Mouse (Mus musculus) liver, adult 2 months (tissue): Measurements from ENCODE around the gene Tpm4. TPM values are rescaled to one million over a fixed set of nuclear protein-coding genes. Genes with fewer than 3 reads are reported as not detected.

Source experiments
- DNase-seq: peaks from one replicate; pipeline ENCODE4 v3.0.0-alpha.2; 2011; ENCODE audit warnings: low read depth, low spot score; ENCODE audit errors: extremely low read depth
- H3K27ac ChIP-seq: fragments of 200-500 bp; replicated peaks from 2 replicates; pipeline ENCODE4 v1.5.1; 2012; ENCODE audit warnings: low read depth, mild to moderate bottlenecking, control low read depth, inconsistent platforms, low read length; ENCODE audit not compliant: insufficient read depth
- H3K27me3 ChIP-seq: fragments of 200-500 bp; 2 replicates; pipeline ENCODE4 v1.6.1; 2012; ENCODE audit warnings: mild to moderate bottlenecking, moderate library complexity, low read length, inconsistent platforms; ENCODE audit not compliant: control insufficient read depth, insufficient read depth
- H3K36me3 ChIP-seq: fragments of 200-500 bp; 2 replicates; pipeline ENCODE4 v1.6.1; 2012; ENCODE audit warnings: low read length, inconsistent platforms; ENCODE audit not compliant: control insufficient read depth, insufficient read depth
- H3K4me1 ChIP-seq: fragments of 200-500 bp; 2 replicates; pipeline ENCODE4 v1.6.1; 2011; ENCODE audit warnings: low read length; ENCODE audit not compliant: control insufficient read depth, insufficient read depth
- H3K4me3 ChIP-seq: fragments of 200-500 bp; 2 replicates; pipeline ENCODE4 v1.5.1; 2011; ENCODE audit warnings: low read depth, mild to moderate bottlenecking, control low read depth, low read length, moderate library complexity; ENCODE audit not compliant: insufficient read depth
- H3K79me2 ChIP-seq: fragments of 200-500 bp; 2 replicates; pipeline ENCODE4 v1.6.1; 2012; ENCODE audit warnings: inconsistent platforms, mild to moderate bottlenecking, low read length, moderate library complexity; ENCODE audit not compliant: control insufficient read depth, insufficient read depth
- H3K9ac ChIP-seq: fragments of 200-500 bp; 2 replicates; pipeline ENCODE4 v1.6.1; 2012; ENCODE audit warnings: low read depth, mild to moderate bottlenecking, control low read depth, inconsistent platforms, low read length
- CTCF ChIP-seq: fragments of 200-500 bp; IDR thresholded peaks from 2 replicates; pipeline ENCODE4 v1.5.1; 2011; ENCODE audit warnings: low read depth, low read length, control low read depth
- POLR2A ChIP-seq: fragments of 200-500 bp; IDR thresholded peaks from 2 replicates; pipeline ENCODE4 v1.6.1; 2011; ENCODE audit warnings: low read length, control low read depth; ENCODE audit not compliant: insufficient read depth; ENCODE audit errors: extremely low read depth
- WGBS: fragments of 180-500 bp; shearing (Covaris S2); methylation state at CpG from one replicate; pipeline ENCODE4 v1.1.7; 2018; 5-methylcytosine and 5-hydroxymethylcytosine counted together
- polyA plus RNA-seq: library from polyadenylated mRNA; depleted of rRNA; stranded (reverse); fragments of >200 nt; gene quantifications from 2 replicates; pipeline ENCODE4 v1.2.3, GENCODE M21; 2012; rRNA removed
- total RNA-seq: library from RNA; depleted of rRNA; stranded (reverse); fragments of >200 nt; gene quantifications from 2 replicates; pipeline ENCODE4 v1.2.3, GENCODE M21; 2014; rRNA removed

The Tpm4 gene
- total and polyA plus RNA-seq, 2 experiments = 10.1 to 23.8 TPM

- H3K27ac ChIP-seq = no peak within 1 kb of the TSS
- H3K27me3 ChIP-seq = no peaks in the 10 kb centered on the region
- no peaks in the 10 kb centered on the region for H3K4me1 ChIP-seq
- TF ChIP-seq POLR2A = no peak
- H3K4me3 ChIP-seq = peak within 1 kb of the TSS; percentile 21; the same call in 1 of the 2 replicates
- 66% methylated on average over 12 of the region's 12 CpGs for whole genome bisulfite sequencing
- H3K36me3 ChIP-seq = no peaks in the 10 kb centered on the region
- no peaks in the 10 kb centered on the region for H3K79me2 ChIP-seq
- no peak within 1 kb of the TSS for H3K9ac ChIP-seq
- no peak for DNase-seq
Observed at GRCm38 (mm10) chr8:72189417-72190214, 54.8 kb downstream of the Tpm4 start, which contains the start of gene Hsh2d. Hsh2d (plus strand) TSS chr8:72189638.

DNA sequence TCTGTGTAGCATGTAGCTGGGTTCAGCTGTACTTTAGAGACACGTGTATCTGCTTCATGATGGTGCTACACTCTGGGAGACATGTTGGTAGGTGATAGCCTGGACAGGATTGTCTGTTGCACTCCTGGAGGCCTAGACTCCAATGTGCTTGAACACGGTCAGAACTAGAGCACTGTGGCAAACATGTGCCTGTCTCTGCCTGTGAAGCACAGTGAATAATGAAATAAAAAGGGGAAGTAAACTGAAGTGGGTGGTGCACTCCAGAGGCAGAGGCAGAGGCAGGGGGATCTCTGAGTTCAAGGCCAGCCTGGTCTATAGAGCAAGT lies 55.4 kb downstream of the Tpm4 start:
- no peak for TF ChIP-seq POLR2A
- no peak for TF ChIP-seq CTCF
- no peak overlapping the region for H3K27ac ChIP-seq
- H3K4me1 ChIP-seq = no peaks in the 10 kb centered on the region
- WGBS = 83% methylated on average over 2 of the region's 2 CpGs
- no peaks in the 10 kb centered on the region for H3K36me3 ChIP-seq
- H3K79me2 ChIP-seq = no peaks in the 10 kb centered on the region
- DNase-seq = no peak
- H3K27me3 ChIP-seq = no peaks in the 10 kb centered on the region
- no peak overlapping the region for H3K4me3 ChIP-seq
- H3K9ac ChIP-seq = no peak overlapping the region

DNA sequence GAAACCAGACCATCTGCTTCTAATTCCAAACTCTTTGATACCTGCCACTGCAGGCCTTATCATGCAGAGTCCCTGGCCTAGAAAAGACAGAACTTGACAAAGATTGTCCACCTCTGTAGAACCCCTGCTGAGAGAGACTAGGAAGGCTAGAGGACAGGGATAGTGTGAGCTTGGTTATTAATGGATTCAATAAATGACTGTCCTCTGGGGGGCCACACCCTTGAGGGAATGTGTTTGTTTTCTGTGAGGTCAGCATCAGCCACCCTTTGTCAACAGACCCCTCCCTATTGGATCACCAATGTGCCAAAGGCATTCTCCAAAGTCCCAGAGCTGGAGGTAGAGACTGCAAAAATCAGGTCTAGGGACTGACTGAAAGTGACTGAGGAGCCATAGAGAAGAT lies 57.3 kb downstream of the Tpm4 start:
- no peak for DNase-seq
- Histone ChIP-seq H3K9ac (no peak overlapping the region), H3K27me3 (no peaks in the 10 kb centered on the region), H3K4me3 (no peak overlapping the region), H3K36me3 (no peaks in the 10 kb centered on the region), H3K4me1 (no peaks in the 10 kb centered on the region), H3K79me2 (no peaks in the 10 kb centered on the region), H3K27ac (no peak overlapping the region)
- TF ChIP-seq POLR2A (no peak), CTCF (no peak)

DNA sequence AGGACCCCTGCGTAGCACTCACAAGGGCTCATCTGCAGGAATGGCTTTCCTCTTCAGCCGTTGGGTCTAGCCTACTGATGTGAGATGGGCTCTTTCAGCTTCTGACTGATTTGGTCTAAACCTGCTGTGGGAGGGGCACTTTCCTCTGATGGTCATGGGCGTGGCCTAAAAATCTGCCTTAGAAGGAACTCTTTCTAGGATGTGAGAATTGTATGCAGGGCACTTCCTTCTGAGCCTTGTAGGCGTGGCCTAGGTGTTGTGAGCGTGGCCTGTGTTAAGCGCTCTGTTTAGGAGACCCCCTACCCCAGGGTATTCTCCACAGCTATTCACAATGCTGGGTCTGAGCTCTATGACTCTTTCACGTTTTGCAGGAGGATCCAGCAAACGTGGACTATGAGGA lies 63.2 kb downstream of the Tpm4 start:
- Histone ChIP-seq H3K9ac (no peak overlapping the region), H3K27me3 (no peaks in the 10 kb centered on the region), H3K4me3 (no peak overlapping the region), H3K4me1 (no peaks in the 10 kb centered on the region), H3K27ac (no peak overlapping the region), H3K79me2 (no peaks in the 10 kb centered on the region), H3K36me3 (no peaks in the 10 kb centered on the region)
- TF ChIP-seq CTCF = no peak
- no peak for TF ChIP-seq POLR2A
- WGBS = 72% methylated on average over 8 of the region's 8 CpGs
- DNase-seq = no peak

Other genes starting within 250 kb of the Tpm4 start
- 3.4 and 3.9 TPM in 2 replicates for gene Zfp882, start 226.4 kb upstream of the Tpm4 start, total RNA-seq
- gene Zfp882, start 226.4 kb upstream of the Tpm4 start, polyA plus RNA-seq = 0.16 and 0.76 TPM in 2 replicates
- 12.7 and 16.9 TPM in 2 replicates for gene Zfp617, start 226.3 kb upstream of the Tpm4 start, total RNA-seq
- gene Zfp617, start 226.3 kb upstream of the Tpm4 start, polyA plus RNA-seq = 1.7 and 2.0 TPM in 2 replicates
- 5.8 and 7.5 TPM in 2 replicates for gene Zfp961, start 183.9 kb upstream of the Tpm4 start, total RNA-seq
- gene Zfp961, start 183.9 kb upstream of the Tpm4 start, polyA plus RNA-seq = 2.7 and 3.8 TPM in 2 replicates
- gene Cyp4f18, start 125.3 kb upstream of the Tpm4 start, total RNA-seq = 0.74 TPM in 2 replicates
- 0.36 and 1.2 TPM in 2 replicates for gene Cyp4f18, start 125.3 kb upstream of the Tpm4 start, polyA plus RNA-seq
- gene Olfr372, start 93.8 kb upstream of the Tpm4 start, total RNA-seq = not detected in 2 replicates
- not detected in 2 replicates for gene Olfr372, start 93.8 kb upstream of the Tpm4 start, polyA plus RNA-seq
- not detected in 2 replicates for gene Olfr373, start 51.8 kb upstream of the Tpm4 start, total RNA-seq
- not detected in 2 replicates for gene Olfr373, start 51.8 kb upstream of the Tpm4 start, polyA plus RNA-seq
- gene Olfr374, start 27.9 kb upstream of the Tpm4 start, total RNA-seq = not detected in 2 replicates
- gene Olfr374, start 27.9 kb upstream of the Tpm4 start, polyA plus RNA-seq = not detected in 2 replicates
- 91.4 and 101 TPM in 2 replicates for gene Rab8a, start 26.2 kb downstream of the Tpm4 start, total RNA-seq
- gene Rab8a, start 26.2 kb downstream of the Tpm4 start, polyA plus RNA-seq = 27.5 and 61.4 TPM in 2 replicates
- 0.07 and 0.18 TPM in 2 replicates for gene Hsh2d, start 54.7 kb downstream of the Tpm4 start, total RNA-seq
- 0.07 and 0.11 TPM in 2 replicates for gene Hsh2d, start 54.7 kb downstream of the Tpm4 start, polyA plus RNA-seq
- 1.1 and 2.6 TPM in 2 replicates for gene Cib3, start 77.9 kb downstream of the Tpm4 start, total RNA-seq
- 0.60 and 1.5 TPM in 2 replicates for gene Cib3, start 77.9 kb downstream of the Tpm4 start, polyA plus RNA-seq
- gene Gm11034, start 78.7 kb downstream of the Tpm4 start, total RNA-seq = not detected in 2 replicates
- not detected in 2 replicates for gene Gm11034, start 78.7 kb downstream of the Tpm4 start, polyA plus RNA-seq
- 28.6 and 29.5 TPM in 2 replicates for gene Fam32a, start 84.8 kb downstream of the Tpm4 start, total RNA-seq
- gene Fam32a, start 84.8 kb downstream of the Tpm4 start, polyA plus RNA-seq = 18.8 and 28.4 TPM in 2 replicates
- gene Ap1m1, start 105.0 kb downstream of the Tpm4 start, total RNA-seq = 7.9 and 14.9 TPM in 2 replicates
- gene Ap1m1, start 105.0 kb downstream of the Tpm4 start, polyA plus RNA-seq = 38.9 and 39.4 TPM in 2 replicates
- 0.54 and 1.0 TPM in 2 replicates for gene Gm10282, start 170.3 kb downstream of the Tpm4 start, total RNA-seq
- gene Gm10282, start 170.3 kb downstream of the Tpm4 start, polyA plus RNA-seq = 0.37 and 0.42 TPM in 2 replicates
- 2.7 and 2.8 TPM in 2 replicates for gene Klf2, start 184.1 kb downstream of the Tpm4 start, total RNA-seq
- 4.4 and 6.0 TPM in 2 replicates for gene Klf2, start 184.1 kb downstream of the Tpm4 start, polyA plus RNA-seq